Mouse (Mus musculus): ENCODE data around the gene Drd3.
A peak's percentile ranks its signal among the peaks of the same experiment; 100 is the strongest.

The Drd3 gene

GRCm38 (mm10) chr16:43801791-43802307 lies 48.0 kb downstream of the Drd3 start:
- peak; percentile 62 for DNase-seq

- no peak for DNase-seq
These were observed 48.6 kb downstream of the Drd3 start for GRCm38 (mm10) chr16:43802466-43802865.

- no peak for DNase-seq
These were observed 50.5 kb downstream of the Drd3 start for GRCm38 (mm10) chr16:43804364-43804763.

GRCm38 (mm10) chr16:43807048-43807447 lies 53.2 kb downstream of the Drd3 start:
- no peak for DNase-seq

- no peak for DNase-seq
These were observed 55.6 kb downstream of the Drd3 start for GRCm38 (mm10) chr16:43809429-43809828.

GRCm38 (mm10) chr16:43811402-43811801 lies 57.6 kb downstream of the Drd3 start:
- DNase-seq: no peak

GRCm38 (mm10) chr16:43814644-43815043 lies 60.8 kb downstream of the Drd3 start:
- DNase-seq: no peak

GRCm38 (mm10) chr16:43816321-43816720 lies 62.5 kb downstream of the Drd3 start:
- no peak for DNase-seq

GRCm38 (mm10) chr16:43818404-43818803 lies 64.6 kb downstream of the Drd3 start:
- DNase-seq: no peak

GRCm38 (mm10) chr16:43827492-43827891 lies 73.7 kb downstream of the Drd3 start:
- no peak for DNase-seq

- no peak for DNase-seq
These were observed 78.1 kb downstream of the Drd3 start for GRCm38 (mm10) chr16:43831957-43832356.

- DNase-seq: no peak
These were observed 87.4 kb downstream of the Drd3 start for GRCm38 (mm10) chr16:43841236-43841635.

GRCm38 (mm10) chr16:43849839-43850238 lies 96.0 kb downstream of the Drd3 start:
- DNase-seq: no peak

- DNase-seq: no peak
These were observed 105.2 kb downstream of the Drd3 start for GRCm38 (mm10) chr16:43858941-43859476.

GRCm38 (mm10) chr16:43860624-43861023 lies 106.8 kb downstream of the Drd3 start:
- DNase-seq: no peak

- no peak for DNase-seq
These were observed 116.0 kb downstream of the Drd3 start for GRCm38 (mm10) chr16:43869805-43870204.

- DNase-seq: no peak
These were observed 117.6 kb downstream of the Drd3 start for GRCm38 (mm10) chr16:43871419-43871818.
